Mouse (Mus musculus) bone marrow macrophage, adult 2 months (primary cell): ENCODE results near the gene Prep.

Experiments used
- CTCF ChIP-seq: IDR thresholded peaks from 2 replicates; pipeline ENCODE4 v1.5.1; 2012; ENCODE audit warnings: low read depth, mild to moderate bottlenecking, low read length, moderate library complexity
- POLR2A ChIP-seq: IDR thresholded peaks from 2 replicates; pipeline ENCODE4 v1.6.1; 2012; ENCODE audit warnings: mild to moderate bottlenecking, low read depth, low read length, borderline replicate concordance

GRCm38 (mm10) chr10:45026935-45027334 is 40.1 kb upstream of the Prep start:
- TF ChIP-seq CTCF, result no peak
- no peak for TF ChIP-seq POLR2A
